Mouse (Mus musculus) right cerebral cortex, adult 2 months (tissue): ENCODE measurements around the gene 1700020D05Rik.
"Not testable (repeated sequence)": the region's sequence is repeated elsewhere in the genome, so short reads cannot be mapped to it uniquely, and the experiment has no call there.

Experiments
- DNase-seq, 2 experiments: peaks; one replicate each; pipeline ENCODE4 v3.0.0; 2021 to 2022; ENCODE audit warnings: low spot score in 2 of 2

The 1700020D05Rik gene

GRCm38 (mm10) chr19:5495353-5496051 lies 8.1 kb downstream of the 1700020D05Rik start:
- DNase-seq, result no peak

GRCm38 (mm10) chr19:5494314-5494713 lies 9.3 kb downstream of the 1700020D05Rik start:
- DNase-seq, result no peak

- not testable (repeated sequence) for DNase-seq
Observed at GRCm38 (mm10) chr19:5493301-5493721, 10.3 kb downstream of the 1700020D05Rik start.

DNA sequence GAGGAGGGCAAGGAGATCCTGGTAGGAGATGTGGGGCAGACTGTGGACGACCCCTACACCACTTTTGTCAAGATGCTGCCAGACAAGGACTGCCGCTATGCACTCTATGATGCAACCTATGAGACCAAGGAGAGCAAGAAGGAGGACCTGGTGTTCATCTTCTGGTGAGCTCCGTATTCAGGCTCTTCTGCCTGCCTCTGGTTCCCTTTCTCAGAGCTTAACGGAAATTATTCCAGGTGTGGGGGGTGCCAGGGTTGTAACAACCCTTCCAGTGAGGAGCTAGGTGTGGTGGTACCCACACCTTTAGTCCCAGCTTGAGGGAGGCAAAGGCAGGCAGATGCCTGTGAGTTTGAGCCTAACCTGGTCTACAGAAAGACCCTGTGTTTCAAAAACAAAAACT lies 10.9 kb downstream of the 1700020D05Rik start:
- DNase-seq, result no peak

DNA sequence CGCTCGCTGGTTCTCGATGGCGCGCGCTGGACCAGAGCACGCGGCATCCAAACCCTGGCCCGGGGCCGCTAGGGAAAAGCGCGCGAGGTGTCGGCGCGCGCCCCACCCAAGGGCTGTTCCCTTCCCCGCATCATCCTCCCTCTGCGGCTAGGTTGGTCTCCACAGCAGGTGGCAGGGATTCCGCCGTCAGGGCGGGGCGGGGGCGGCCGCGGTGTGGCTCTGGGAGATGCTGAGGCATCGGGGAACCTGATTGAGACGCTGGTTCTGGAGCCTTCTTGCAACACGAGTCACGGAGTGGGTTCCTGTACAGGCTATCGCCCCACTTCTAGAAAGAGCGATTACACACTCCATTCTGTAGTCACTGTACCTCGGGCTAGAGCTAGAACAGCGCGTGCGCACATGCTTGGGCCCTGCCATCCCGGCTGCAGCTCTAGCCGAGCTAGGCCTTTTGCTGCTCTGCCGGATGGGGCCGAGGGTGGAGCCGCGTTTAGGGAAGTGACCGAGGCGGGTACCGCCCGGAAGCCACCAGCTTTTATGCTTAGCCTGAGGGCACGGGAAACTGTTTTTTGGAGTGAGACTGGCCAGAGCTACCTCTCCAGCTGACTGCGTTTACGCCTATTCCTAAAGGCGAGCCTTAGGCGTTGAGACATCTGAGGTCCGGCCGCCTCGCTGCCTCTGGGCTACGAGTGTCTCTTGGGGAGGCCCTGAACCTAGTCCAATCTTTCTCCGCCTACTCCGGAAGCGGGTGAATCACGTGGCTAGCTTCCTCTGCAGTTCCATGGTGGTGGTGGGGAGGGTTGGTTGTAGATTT lies 12.5 kb downstream of the 1700020D05Rik start:
- peak; percentile 77 to 82 for DNase-seq

DNA sequence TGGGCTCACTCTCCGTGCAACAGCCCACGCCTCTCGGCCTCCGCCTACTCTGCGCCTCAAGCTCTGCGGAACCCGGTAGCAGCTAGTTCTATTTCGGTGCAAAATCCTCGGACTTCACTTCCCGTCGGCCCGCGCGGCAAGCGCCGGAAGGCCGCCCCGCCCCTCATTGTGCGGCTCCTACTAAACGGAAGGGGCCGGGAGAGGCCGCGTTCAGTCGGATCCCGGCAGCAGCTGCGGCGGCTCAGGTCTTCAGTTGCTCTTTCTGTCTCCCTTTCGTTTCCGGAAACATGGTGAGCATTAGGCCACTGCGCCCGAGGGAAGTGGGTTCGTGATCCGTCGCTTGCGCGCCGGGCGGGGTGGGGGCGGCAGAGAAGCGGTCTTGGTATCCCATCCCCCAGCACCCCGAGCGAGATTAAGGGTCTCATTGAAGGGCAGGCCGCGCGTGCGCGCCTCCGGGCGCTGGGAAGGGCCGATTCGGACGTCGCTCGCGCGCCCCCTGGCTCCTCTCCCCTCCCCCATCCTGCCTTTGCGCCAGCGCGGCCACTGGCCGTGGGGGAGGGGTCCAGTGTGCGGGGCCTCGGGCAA lies 13.2 kb downstream of the 1700020D05Rik start, which contains the start of gene Cfl1:
Gene Cfl1 (plus strand): TSS at position 143 of the 585 bp plus-strand sequence.
- peak; percentile 94 to 96 for DNase-seq

DNA sequence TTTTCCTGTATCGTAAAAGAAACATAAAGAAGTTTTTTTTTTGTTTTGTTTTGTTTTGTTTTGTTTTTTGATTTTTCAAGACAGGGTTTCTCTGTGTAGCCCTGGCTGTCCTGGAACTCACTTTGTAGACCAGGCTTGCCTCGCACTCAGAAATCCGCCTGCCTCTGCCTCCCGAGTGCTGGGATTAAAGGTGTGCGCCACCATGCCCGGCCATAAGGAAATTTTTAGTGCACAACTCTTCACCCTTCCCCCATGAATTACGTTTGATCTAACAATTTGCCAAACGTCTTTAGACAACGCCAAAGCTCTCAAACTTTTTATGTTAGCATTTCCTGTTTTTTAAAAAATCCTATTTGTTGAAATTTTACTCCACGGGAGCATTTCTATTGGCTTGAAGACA lies 13.9 kb downstream of the 1700020D05Rik start:
- not testable (repeated sequence) for DNase-seq

- DNase-seq, result peak; percentile 98 to 99
Observed at GRCm38 (mm10) chr19:5488878-5489571, 14.6 kb downstream of the 1700020D05Rik start.

DNA sequence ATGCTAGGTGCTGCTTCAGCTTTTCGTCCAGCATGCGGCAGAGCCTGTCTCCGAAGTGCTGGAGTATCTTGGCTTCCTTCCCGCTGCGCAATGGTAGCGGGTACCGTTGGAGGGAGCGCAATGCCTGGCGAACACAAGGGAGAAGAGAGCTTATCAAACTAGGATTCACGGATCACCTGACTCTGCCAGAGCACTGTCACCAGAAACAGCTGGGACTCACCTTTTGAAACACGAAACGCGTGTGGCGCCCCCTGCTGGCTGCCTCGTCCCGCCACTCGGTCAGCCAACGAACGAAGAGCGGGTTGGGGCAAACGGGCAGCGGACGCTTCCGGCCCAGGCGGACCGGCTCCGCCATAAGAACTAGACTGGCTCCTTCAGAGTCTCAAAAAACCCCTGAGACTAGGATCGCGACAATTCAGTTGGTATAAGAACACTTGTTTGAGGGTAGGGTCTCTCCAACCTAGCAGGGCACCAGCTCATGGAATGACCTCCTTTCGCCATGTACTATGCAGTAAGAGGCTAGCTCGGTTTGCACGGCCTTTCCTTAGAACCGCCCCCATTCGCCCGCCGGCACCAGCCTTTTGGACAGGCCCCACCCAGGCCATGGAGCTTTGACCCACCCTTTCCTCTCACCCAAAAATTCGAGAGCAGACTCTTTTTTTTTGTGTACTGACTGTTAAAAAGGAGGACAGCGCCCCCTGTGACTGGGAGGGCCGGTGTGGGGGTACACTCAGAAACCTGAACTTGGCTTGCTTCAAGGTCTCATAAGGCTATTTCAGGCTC lies 15.6 kb downstream of the 1700020D05Rik start, which contains the start of gene Mus81:
Gene Mus81 (minus strand): TSS at position 635 of the 783 bp plus-strand sequence.
- DNase-seq, result peak; percentile 94 to 96

DNA sequence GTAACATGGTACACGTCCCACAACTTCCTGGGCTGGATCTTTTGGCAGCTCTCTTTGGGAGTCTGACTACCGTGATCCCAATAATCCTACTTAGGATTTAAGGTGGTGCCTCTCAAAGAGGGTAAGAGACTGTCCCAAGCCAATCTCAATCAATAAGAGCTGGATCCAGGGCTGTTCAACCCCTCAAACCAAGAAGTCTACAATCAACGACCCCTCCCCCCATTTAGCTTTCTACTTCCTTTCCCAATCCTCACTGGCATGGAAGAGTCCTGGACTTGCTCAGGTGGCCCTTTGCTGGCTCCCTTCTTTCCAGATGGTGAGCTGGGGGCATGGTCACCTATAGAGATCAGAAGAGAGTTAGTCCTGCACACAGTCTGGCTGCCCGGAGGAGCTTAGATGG lies 16.8 kb downstream of the 1700020D05Rik start:
- DNase-seq, result no peak

DNA sequence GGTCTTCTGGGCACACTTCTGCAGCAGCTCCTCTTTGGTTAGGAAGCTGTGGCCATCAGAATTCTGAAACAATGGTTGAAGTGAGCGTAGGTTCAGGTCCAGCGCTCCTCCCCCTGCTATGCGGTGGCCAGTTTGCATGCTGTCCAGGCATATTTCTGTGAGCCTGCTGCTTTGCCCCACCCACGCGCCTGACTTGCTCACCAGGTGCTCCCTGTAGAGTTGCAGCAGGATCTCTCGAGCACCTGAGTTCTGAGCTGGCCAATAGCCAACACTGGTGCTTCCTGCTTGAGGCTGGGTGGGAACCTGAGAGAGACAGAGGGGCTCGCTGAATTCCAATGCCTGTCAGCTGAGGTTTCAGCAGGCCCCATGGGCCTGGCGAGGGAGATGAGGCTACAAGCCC lies 17.3 kb downstream of the 1700020D05Rik start:
- DNase-seq, result no peak

DNA sequence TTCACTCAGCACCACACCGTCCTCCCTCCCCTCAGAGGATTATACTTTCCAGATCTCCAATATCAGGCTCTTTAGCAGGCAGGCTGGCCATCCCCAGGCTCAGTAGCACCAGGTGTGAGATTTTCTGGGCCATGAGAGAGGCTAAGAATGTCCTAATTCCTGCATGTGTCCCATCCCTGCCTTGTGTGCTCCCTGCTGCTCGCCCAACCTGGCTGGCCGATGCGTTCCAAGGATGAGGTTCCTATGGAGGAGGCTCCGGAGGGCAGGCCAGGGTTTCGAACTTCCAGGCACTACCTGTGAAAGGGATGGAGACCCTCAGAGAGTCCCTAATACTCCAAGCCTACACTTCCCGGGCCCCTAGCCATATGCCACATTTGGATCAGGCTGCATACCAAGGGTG lies 17.8 kb downstream of the 1700020D05Rik start:
- no peak for DNase-seq

GRCm38 (mm10) chr19:5485371-5485770 lies 18.2 kb downstream of the 1700020D05Rik start:
- no peak for DNase-seq

- no peak for DNase-seq
Observed at GRCm38 (mm10) chr19:5484496-5484895, 19.1 kb downstream of the 1700020D05Rik start.

GRCm38 (mm10) chr19:5483386-5484359 lies 19.9 kb downstream of the 1700020D05Rik start:
- no peak for DNase-seq

DNA sequence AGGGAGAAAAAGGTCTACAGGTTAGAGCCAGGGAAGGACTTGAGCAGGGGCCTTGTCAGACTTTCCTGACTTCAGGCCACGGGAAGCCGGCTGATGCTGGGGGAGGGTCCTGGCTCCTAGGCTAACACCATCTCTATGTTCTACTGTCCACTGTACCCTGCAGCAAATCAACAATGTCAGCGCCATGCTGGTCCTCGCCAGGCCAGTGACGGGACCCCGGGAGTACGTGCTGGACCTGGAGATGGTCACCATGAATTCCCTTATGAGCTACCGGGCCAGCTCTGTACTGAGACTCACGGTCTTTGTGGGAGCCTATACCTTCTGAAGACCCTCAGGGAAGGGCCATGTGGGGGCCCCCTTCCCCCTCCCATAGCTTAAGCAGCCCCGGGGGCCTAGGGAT lies 22.2 kb downstream of the 1700020D05Rik start:
- DNase-seq, result no peak

DNA sequence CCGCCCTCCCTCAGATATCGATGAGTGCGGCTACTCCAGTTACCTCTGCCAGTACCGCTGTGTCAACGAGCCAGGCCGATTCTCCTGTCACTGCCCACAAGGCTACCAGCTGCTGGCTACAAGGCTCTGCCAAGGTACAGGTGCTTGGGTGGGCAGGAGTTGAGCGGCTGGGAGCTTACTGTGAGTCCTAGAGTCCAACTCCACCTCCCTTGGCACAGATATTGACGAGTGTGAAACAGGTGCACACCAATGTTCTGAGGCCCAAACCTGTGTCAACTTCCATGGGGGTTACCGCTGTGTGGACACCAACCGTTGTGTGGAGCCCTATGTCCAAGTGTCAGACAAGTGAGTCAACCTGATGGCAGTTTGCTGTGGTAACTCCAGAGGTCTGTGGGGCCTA lies 23.6 kb downstream of the 1700020D05Rik start:
- no peak for DNase-seq

- no peak for DNase-seq
Observed at GRCm38 (mm10) chr19:5477668-5478300, 25.8 kb downstream of the 1700020D05Rik start.

GRCm38 (mm10) chr19:5477004-5477667 lies 26.5 kb downstream of the 1700020D05Rik start:
- peak; percentile 59 to 67 for DNase-seq
